Mouse (Mus musculus): ENCODE measurements around the gene Lrp6.

The Lrp6 gene

DNA sequence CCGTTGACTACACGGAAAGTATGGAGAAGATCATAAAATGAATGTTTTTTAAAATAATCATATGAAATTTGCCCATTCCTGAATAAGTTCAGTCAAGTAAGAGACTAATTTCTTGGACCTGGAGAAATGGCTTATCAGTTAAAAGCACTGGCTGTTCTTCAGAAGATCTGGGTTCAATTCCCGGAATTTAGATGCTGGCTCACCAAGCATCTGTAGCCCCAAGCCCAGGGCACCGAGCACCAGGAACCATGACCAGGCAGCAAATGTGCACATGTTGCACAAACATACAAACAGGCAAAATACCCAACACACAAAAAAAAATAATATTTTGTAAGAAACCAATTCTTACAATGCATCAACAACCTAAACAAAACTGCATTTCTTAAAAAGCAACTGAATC lies 37.4 kb downstream of the Lrp6 start:
- DNase-seq = no peak

DNA sequence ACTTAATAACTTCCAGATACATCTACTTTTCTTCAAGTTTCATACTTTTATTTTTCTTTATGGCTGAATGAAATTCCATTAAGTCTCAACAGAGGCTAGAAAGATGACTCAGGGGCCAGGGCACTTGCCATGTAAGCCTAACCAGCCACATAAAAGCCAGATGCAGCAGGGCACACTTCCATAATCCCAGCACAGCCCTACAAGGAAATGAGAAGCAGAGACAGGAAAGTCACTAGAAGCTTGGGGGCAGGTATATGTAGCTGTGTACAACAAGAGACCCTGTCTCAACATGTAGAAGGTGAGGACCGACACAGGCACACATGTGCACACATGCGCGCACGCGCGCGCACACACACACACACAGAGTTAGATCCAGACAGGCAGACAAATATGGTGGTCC lies 38.4 kb downstream of the Lrp6 start:
- DNase-seq = no peak

DNA sequence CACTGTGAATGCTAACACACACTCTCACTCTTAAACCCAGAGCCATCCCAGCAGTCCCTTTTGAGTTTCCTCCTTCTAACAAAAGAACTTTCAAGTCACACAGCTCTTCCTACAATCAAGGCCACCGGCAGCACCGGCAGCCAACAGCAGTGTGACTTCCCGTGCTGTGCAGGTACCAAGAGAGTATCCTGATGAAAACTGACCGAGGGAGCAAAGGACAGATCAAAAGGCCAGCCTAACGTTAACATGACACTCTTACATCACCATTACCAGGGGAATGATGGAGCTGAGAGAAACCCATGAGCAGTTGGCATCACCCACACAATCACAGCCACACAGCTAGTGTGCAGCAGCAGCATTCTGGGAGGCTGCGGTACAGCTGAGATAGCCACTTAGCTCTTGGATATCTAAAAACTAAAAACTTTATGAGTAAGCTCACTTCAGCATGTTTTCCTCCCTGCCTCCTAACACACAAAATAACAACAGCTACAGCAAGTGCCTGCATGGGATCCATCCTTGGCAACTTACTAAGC lies 39.1 kb downstream of the Lrp6 start:
- no peak for DNase-seq

DNA sequence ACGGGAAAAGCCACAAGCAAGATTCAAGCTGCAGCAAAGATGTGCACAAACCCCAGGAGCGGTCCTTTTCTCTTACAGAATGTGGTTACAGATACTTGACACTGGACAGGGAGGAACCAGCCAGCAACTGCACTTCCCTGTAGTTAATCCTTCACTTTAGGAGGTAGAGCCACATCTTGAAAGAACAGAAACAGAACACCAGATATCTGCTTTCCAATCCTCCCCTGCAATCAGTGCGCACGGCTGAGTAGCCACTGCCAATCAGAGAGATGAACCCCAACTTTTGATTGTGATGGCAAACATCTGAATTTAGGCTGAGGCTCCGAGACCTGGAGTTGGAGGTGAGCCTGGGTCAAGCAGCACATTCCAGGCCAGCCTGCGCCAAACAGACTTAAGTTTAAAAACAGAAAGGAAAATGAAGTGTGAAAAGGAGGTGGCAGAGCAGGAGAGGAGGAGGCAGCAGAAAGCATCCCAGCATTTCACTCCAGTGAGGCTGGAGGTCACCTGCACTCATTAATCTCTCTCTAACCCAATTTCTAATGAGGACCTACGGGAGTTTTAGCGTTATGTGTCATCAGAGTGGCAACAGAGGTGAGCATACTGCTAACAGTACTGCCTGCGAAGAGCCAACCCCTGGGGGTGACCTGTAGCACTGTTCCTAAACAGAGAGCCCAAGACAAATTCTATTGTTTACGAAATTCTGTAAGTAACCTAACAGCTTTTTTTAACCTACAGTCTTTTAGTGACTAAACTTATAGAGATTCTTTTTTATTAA lies 39.8 kb downstream of the Lrp6 start:
- no peak for DNase-seq

DNA sequence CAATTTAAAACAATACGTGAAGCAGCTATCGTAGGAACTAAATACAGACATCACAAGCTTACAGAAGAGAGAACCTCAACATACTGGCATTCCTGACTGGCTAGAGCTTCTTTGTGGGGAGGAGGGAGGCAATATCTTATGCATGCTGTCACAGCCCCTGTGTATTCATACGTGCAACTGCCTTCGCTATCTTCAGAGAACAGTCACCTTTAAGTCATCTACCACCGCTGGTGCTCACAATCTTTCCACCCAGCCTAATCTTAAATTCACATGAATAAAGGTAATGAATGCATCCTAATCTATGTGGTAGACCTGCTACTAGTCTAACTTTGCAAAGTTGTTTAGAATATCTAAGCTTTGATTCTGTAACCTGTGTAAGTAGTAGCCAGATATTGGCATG lies 40.5 kb downstream of the Lrp6 start:
- DNase-seq = no peak

DNA sequence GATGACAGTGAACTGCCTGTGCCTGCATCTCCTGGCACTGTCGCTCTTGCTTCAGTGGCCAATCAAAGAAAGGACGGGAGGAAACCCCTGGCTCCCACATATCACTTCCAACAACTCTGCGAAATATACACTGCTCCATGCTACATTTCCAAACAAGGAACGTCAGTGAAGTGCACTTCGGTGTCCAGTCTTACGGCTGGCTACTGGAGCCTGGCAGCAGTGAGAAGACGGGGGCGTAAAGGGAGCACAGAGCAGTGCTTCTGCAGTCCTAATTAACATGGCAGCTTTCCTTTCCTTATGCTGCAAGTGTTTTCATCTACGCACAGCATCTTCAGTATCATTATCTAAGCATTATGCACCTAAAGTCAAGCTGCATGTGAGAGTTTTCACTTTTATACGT lies 45.4 kb downstream of the Lrp6 start:
- DNase-seq = no peak

DNA sequence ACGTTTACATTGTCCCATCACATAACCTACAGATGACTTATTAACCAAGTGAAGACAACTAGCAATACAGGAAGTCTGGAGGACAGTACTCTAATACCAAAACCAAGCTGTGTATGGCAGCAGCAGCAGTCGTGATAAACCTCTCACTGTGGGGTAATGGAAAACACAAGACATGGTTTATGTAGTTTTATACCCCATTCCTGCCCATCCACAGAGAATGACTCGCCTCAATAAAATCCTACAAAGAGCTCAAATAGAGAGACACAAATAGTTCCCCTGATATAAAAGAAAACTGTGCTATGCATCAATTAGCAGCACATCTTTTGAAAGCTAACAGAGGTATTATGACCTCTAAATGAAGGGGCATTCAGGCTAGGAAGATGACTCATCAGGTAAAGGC lies 45.9 kb downstream of the Lrp6 start:
- DNase-seq = no peak

DNA sequence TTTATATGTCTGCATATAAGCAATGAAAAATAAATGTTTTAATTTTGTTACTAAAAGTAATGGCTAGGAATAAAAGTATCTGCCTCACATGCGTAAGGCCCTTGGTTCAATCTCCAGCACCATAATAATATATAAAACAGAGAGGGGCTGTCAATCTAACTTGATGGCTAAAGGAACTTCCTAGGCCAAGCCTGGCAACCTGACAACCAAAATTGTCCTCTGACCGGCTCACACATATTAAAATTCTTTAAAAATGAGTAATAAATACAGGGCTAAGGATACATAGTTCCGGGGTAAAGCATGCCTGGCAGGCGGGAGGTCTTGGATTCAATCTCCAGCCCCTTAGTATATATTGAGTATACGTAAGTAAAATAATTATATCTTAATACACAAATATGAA lies 48.3 kb downstream of the Lrp6 start:
- no peak for DNase-seq

DNA sequence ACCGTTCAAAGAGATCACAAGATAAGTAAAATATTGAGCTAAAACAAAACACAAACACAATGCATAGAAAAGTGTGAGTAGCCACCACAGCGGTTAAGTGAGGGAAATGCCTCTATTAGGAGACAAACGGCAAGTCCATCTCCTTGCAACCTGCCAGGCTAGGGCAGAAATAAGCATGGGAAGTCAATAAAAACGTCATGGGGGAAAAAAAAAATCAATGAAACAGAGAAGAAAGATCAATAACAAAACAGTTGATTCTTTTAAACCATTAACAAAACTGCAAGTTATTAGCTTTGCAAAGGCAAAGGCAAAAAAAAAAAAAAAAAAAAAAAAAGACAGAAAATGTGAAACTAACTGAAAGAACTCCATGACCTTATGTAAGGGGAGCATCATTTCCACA lies 49.6 kb downstream of the Lrp6 start:
- no peak for DNase-seq

DNA sequence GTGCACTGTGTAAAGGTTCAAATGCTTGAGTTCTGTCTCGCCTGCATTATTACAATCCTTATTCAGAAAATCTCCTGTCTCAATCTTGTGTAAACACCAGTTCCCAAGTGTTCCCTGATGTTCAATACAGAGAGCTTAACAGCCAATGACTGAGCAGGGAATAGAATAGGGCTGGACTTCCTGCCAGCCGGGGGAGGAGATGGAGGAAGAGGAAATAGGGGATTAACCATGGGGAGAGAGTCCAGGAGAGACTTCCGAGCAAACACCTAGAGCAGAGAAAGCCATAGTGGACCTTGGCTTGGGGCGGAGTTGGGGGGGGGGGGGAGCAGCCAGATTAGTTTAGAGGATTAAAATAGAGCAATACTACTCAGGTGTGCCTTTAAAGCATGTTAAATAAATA lies 51.3 kb downstream of the Lrp6 start:
- DNase-seq = no peak

DNA sequence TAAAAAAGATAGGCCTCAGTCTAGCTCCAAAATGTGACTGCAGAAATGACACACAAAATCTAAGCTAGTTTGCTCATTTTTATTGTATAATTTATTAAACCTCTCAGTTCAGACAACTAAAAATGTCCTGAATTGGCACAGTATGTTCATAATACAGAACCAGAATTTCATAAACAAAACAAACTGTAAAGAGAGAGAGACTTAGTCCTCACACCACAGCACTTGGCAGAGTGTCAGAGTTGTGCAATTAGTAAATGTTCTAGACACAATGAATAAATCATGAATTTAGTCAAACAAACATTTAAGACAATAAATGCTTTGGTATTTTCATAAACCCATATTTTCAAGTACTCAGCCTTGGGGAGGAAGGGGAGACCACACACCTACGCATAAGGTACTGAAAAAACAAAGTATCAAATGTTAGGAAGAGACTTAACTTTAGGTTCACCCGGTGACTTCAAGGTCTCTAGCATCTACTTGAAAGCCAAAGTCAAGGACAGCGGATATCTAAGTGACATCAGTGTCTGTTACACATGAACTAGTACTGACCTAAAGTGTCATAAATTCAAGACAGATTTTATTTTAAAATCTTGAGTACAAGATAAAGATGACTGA lies 52.8 kb downstream of the Lrp6 start:
- DNase-seq = no peak

DNA sequence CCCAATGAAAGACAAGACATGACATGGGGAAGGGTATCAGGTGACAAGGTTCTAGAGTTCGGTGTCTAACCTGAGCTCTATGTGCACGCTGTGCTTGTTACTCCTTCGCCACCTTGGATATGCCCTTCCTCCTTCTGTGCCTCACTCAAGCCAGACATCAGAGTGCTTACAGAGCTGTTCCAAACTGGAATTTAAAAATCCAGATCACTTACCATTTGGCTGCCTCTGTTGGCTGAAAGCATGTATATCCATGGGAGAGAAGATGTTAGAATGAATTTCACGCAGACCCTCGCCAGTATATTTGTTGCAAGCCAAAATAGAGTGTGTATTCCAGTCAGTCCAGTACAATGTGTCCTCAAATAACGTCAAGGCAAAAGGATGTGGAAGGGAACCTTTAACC lies 53.8 kb downstream of the Lrp6 start:
- no peak for DNase-seq

DNA sequence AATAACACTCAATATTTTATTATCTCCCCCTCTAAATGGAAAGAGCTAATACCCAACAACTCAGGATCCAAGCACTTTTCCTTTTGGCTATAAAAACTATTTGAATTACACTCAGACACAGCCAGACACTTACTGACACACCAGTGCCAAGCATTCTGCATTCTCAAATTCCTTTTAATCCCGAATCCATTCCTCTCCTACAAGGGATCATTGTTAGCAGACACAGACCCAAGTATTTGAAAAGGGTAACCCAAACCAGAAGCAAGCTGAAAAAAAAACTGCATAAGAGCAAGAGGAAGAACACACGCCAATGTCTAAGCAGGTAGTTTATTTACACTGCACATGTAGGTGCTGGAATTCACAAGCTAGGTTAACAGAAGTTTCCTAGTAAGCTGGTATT lies 54.3 kb downstream of the Lrp6 start:
- no peak for DNase-seq

DNA sequence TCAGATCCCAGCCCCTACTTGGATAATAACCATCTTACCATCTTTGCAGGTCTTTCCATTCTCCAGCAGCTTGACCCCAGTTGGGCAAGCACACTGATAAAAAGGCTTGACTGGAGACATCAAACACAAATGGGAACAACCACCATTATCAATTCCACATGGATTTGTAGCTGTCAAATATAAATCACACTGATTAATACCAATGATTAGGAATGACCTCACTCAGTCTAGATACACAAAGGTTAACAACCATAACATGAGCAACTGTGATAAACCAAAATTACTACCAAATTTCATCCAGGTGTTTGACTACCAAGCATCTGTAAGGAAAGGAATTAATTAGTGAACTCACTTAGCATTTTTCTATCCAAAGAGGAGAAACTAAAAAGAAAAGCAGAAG lies 55.6 kb downstream of the Lrp6 start:
- DNase-seq = no peak

DNA sequence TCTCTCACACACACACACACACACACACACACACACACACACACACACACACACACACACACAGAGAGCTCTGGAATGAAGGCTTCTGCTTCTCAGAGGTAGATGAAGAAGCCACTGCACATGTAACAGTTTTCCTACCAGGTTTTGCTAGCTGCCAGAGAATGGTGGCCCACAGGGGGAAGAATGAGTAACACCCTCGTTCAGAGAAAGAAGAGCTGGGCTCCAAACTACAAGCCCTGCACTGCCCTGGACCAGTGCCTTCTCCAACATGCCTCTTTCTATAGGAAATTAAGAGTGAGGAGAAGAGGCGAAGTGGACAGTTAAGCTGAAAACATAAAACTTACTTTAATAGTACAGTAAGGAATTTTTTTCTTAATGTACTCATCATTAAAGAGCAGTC lies 56.5 kb downstream of the Lrp6 start:
- no peak for DNase-seq

DNA sequence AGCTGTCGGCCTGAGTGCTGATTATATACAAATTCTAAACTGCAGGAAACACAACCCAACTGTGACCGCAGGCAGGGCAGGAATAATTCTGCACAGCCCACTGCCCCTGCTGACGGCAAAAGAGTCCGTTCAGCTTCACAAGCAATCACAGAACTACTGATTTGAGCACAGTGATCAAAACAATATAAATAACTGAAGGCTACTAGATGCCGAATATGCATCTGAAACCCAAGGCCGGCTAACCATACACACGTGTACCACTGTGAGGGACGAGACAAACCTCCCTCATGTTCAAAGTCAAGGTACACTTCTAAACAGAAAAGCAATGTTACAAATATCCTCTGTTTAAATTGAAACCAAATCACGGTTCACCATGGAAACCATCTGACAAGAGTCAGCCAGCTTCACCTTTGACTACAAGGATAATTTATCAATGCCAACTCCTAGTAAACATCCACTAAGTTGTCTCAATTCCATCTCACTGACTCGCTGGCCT lies 57.0 kb downstream of the Lrp6 start:
- no peak for DNase-seq

DNA sequence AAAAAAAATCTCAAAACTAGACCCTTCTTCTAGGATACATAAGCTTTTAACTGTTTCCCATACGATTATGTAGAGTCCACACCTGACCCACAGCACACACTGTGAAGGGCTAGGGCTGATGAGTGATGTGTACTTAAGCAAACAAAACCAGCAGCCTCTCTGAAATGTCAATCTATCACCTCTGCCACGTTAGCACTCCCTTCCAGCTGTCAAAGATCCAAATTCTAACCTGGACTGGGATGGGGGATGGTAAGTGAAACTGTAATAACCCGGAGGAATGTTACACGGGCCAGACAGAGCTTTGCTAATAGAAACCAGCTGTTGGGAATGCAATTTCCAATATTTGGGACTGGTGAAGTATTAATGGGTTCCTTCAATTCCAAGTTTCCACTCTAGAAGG lies 61.9 kb downstream of the Lrp6 start:
- no peak for DNase-seq

DNA sequence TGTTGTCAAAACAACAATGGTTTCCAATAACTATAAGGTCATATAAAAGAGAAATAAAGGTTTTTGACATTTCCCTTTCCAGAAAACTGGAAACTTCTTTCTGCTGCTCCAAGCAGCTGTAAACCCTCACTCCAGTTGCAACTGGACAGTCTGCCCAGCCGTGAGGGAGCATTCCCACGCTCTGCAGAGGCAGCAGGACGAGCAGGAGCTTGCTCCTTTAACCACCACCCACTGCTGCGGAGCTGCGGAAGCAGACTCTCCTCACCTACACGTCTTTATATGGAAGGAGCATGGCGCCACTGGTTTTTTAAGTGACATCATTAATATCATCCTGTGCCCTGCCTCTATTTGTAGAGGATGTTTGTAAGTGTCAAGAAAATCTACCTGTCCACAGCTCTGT lies 64.4 kb downstream of the Lrp6 start:
- no peak for DNase-seq

DNA sequence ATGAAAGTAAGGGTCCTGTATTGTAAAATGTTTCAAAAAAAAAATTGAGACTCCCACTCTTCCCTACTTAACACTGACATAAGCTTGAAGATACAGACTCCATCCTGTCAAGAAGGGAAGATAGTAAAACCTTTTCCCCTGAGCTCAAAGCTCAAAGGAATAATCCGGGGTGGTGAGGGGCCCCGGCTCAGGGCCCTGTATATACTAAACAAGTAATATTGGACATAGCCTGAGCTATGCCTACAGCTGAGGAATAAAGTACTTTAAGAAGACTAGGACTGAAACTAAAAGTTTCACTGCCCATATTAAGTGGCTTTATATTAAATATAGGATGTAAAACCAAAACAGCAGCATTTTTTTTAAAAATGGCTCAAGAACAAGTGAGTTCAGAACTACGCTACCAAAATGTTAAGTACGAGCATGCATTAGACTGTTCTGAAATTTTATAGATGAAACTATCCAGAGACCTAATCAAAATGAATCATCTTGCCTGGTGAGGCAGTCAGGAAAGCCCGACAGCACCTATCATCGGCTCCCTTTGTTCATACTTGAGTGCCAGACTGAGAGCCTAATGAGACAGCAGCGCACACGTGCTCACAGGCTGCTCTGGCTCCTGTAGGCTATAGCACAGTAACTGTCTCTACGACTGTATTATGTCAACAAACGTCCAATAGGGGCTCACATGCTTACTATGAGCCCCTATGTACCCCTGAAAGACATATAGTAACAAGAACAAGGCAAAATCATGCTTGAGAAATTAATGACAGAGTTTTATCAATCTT lies 66.2 kb downstream of the Lrp6 start:
- no peak for DNase-seq

DNA sequence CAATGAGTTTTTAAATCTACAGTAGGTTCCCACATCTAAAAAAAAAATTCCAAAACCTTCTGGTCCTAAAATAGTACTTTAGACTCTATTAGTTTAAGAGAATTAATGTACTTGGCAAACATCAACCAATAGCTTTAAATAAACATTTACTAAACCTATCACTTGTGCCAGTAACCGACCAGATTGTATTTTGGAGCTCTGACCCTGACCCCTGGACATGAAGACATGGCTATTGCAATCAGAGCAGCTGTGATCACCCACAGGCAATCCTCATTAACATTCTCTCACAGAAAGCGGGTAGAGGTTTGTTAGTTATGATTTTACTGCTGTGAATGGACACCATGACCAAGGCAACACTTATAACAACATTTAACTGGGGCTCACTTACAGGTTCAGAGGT lies 67.7 kb downstream of the Lrp6 start:
- no peak for DNase-seq

DNA sequence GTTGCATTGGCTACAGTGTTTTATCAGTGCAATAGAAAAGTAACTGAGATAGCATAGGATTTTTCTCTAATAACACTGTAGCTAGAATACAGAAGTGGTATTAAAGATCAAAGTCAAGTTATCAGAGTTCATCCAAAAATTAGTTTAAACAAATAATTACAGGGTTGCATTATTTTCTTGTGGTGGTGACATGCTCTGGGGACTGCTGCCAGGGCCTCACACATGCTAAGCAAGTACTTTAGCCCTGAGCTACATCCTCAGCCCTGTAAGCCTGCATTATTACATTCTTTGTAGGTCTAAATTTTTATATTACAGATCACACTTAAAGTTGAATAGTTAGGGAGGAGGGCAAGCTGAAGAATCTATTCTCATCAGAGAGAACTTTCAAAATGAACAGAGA lies 68.2 kb downstream of the Lrp6 start:
- no peak for DNase-seq

DNA sequence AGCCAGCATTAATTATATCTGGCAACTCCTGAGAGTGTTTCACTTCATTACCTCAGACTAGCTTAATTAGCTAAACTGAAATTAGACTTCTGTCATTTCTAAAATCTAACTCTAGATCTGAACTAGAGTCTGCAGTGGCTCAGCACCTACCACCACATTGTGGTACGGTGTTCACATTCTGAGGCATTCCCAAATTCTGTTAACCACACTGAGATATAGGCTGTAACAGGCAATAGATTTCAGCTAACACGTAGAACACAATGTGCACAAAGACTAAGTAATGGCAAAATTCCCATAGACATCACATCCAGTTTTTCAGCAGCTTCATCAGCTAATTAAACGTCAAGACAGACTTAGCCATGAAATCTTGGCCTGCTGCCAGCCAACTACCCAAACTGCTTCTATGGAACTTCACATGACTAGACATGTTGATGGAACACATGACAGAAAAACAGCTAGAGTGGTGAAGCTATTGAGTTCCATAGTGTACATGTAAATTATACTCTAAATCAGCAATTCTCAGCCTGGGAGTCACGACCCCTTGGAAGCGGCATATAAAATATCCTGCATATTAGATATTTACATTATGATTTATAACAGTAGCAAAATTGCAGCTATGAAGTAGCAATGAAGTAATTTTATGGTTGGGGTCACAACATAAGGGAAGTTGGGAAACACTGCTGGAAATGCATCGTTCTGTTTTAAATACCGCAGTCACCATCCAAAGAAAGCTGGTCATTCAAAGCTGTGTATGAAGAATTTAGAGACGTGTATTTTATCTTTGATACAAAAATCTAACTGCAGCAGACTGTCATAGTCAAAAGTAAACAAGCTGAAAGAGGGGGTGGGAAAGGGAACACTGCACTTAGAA lies 71.7 kb downstream of the Lrp6 start:
- peak; percentile 48 for DNase-seq

DNA sequence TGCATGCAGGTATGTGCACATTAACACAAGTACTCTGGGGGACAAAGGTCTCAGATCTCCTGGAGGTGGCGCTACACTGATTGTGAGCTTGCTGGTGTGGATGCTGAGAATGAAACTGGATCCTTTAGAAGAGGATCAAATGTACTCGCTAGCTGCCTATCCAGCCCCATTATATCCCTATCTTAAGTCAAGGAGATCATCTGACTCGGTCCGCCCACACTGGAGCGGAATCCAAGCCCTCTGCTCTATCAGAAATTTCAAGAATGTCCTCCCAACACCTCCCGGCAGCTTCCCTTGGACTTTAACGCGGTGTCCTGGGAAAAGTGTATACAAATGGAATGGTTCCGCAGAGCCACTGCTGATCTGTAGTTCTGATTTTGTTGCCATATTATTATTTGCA lies 77.1 kb downstream of the Lrp6 start:
- no peak for DNase-seq
